Mouse (Mus musculus): ENCODE results near the gene Tcam1. TPM values are rescaled to one million over a fixed set of nuclear protein-coding genes. Genes with fewer than 3 reads are reported as not detected.

Gene Tcam1
- total and polyA plus RNA-seq, 2 experiments from 2014 or later: 0.23 to 0.38 TPM

DNA sequence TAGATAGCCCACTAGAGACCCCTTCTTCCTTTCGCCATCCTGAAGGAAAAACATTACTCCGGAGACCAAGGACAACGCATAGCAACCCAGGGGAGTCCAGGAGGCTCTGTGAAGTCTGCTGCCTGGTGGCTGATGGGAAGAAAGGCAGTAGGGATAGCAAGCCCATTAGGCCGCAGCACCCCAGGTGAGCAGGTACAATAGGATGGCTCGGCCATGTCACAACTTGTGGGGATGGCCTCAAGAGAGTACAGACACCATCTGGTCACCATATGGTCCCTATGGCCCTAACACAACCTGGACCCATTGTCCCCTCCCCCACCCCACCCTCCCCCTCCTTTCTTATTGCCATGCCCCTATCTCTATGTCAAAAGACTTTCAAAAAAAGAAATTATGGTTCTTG lies 8.6 kb upstream of the Tcam1 start:
- Histone ChIP-seq H3K9me3 (ENCODE audit: low read length) (no peaks in the 10 kb centered on the region), H3K9ac (no peak overlapping the region), H3K4me3 (ENCODE audit: low read depth, low read length) (no peak overlapping the region), H3K27me3 (ENCODE audit: insufficient read depth, low read length) (no peaks in the 10 kb centered on the region), H3K4me2 (ENCODE audit: low read depth) (no peak overlapping the region), H3K36me3 (ENCODE audit: insufficient read depth) (peaks cover 46% of the 10 kb centered on the region), H3K27ac (ENCODE audit: low read depth, low read length) (peak overlapping the region; percentile 21; the same call in 1 of the 2 replicates), H3K4me1 (ENCODE audit: insufficient read depth) (peaks cover 8% of the 10 kb centered on the region)
- WGBS: 80% methylated on average over 5 of the region's 5 CpGs
- no peak for TF ChIP-seq CTCF (IDR thresholded peaks at IDR 0.05; ENCODE audit: low read depth)
- ATAC-seq (no peak), DNase-seq (no peak)

DNA sequence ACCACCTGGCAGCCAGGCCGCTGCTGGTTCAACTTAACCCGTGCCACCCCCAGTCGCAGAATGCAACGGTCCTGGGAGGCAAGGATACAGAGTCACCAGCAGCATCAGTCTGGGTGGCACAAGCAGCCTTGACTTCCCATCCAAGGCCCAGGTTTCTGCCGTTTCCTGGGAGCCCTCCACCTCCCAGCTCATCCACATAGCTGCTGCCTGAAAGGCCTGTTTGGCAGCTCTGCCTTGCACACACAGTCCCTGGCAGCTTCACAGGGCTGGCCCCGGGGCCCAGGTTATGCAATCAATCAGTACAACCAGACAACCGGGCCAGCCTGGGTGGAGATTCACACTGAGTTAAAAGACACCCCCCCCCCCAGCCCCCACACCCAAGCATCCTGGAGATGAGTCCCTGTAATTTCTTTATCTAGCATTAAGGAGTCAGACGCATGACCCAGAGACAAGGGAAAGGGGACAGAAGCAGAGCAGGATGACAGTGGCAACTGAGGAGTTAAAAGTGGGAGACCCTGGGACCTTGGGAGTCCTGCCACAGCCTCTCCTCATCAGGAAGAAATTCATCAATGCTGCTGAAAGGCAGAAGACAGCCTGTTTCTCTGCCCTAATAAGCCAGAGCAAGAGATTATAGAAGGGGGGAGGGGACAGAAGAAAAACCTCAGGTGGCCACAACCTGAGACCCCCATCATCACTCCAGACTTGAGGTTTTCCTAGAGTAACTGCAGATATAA lies 8.0 kb upstream of the Tcam1 start:
- no peak for TF ChIP-seq CTCF (IDR thresholded peaks at IDR 0.05; ENCODE audit: low read depth)
- H3K27me3 ChIP-seq (ENCODE audit: insufficient read depth, low read length): no peaks in the 10 kb centered on the region
- no peak overlapping the region for H3K4me2 ChIP-seq (ENCODE audit: low read depth)
- peaks cover 40% of the 10 kb centered on the region for H3K36me3 ChIP-seq (ENCODE audit: insufficient read depth)
- peaks cover 8% of the 10 kb centered on the region for H3K4me1 ChIP-seq (ENCODE audit: insufficient read depth)
- no peak overlapping the region for H3K9ac ChIP-seq
- H3K4me3 ChIP-seq (ENCODE audit: low read depth, low read length): no peak overlapping the region
- WGBS: 68% methylated on average over 8 of the region's 8 CpGs
- no peak overlapping the region for H3K27ac ChIP-seq (ENCODE audit: low read depth, low read length)
- ATAC-seq: no peak
- H3K9me3 ChIP-seq (ENCODE audit: low read length): no peaks in the 10 kb centered on the region
- DNase-seq: no peak

- WGBS: 68% methylated on average over 3 of the region's 3 CpGs
- Histone ChIP-seq H3K27ac (ENCODE audit: low read depth, low read length) (no peak overlapping the region), H3K4me1 (ENCODE audit: insufficient read depth) (peaks cover 8% of the 10 kb centered on the region), H3K4me3 (ENCODE audit: low read depth, low read length) (no peak overlapping the region), H3K4me2 (ENCODE audit: low read depth) (no peak overlapping the region), H3K9me3 (ENCODE audit: low read length) (no peaks in the 10 kb centered on the region), H3K36me3 (ENCODE audit: insufficient read depth) (peaks cover 34% of the 10 kb centered on the region), H3K9ac (no peak overlapping the region), H3K27me3 (ENCODE audit: insufficient read depth, low read length) (no peaks in the 10 kb centered on the region)
- DNase-seq (no peak), ATAC-seq (no peak)
- no peak for TF ChIP-seq CTCF (IDR thresholded peaks at IDR 0.05; ENCODE audit: low read depth)
Measured at GRCm38 (mm10) chr11:106269060-106269431, 7.4 kb upstream of the Tcam1 start.

- ATAC-seq (no peak), DNase-seq (no peak)
- Histone ChIP-seq H3K4me2 (ENCODE audit: low read depth) (peak overlapping the region; percentile 75), H3K4me1 (ENCODE audit: insufficient read depth) (peaks cover 13% of the 10 kb centered on the region), H3K9me3 (ENCODE audit: low read length) (no peaks in the 10 kb centered on the region), H3K9ac (peak overlapping the region; percentile 81), H3K27me3 (ENCODE audit: insufficient read depth, low read length) (no peaks in the 10 kb centered on the region), H3K36me3 (ENCODE audit: insufficient read depth) (peaks cover 12% of the 10 kb centered on the region; the same call in 1 of the 2 replicates), H3K4me3 (ENCODE audit: low read depth, low read length) (peak overlapping the region; percentile 93), H3K27ac (ENCODE audit: low read depth, low read length) (peak overlapping the region; percentile 87; the same call in 1 of the 2 replicates)
- TF ChIP-seq CTCF (IDR thresholded peaks at IDR 0.05; ENCODE audit: low read depth): peak; percentile 21
- WGBS: 36% methylated on average over 5 of the region's 5 CpGs
Measured at GRCm38 (mm10) chr11:106271131-106271793, 5.2 kb upstream of the Tcam1 start.

GRCm38 (mm10) chr11:106271794-106272643 lies 4.5 kb upstream of the Tcam1 start:
- Histone ChIP-seq H3K36me3 (ENCODE audit: insufficient read depth) (0 out of 2 replicates have a peak, but pooled peaks cover 4% of the 10 kb centered on the region), H3K4me1 (ENCODE audit: insufficient read depth) (peaks cover 13% of the 10 kb centered on the region), H3K4me3 (ENCODE audit: low read depth, low read length) (peak overlapping the region; percentile 93), H3K4me2 (ENCODE audit: low read depth) (peak overlapping the region; percentile 75), H3K27me3 (ENCODE audit: insufficient read depth, low read length) (no peaks in the 10 kb centered on the region), H3K9me3 (ENCODE audit: low read length) (no peaks in the 10 kb centered on the region), H3K9ac (peak overlapping the region; percentile 81), H3K27ac (ENCODE audit: low read depth, low read length) (peak overlapping the region; percentile 87)
- peak; percentile 47 for DNase-seq
- peak; percentile 1 for ATAC-seq
- no peak for TF ChIP-seq CTCF (IDR thresholded peaks at IDR 0.05; ENCODE audit: low read depth)
- 2% methylated on average over 35 of the region's 41 CpGs for WGBS

DNA sequence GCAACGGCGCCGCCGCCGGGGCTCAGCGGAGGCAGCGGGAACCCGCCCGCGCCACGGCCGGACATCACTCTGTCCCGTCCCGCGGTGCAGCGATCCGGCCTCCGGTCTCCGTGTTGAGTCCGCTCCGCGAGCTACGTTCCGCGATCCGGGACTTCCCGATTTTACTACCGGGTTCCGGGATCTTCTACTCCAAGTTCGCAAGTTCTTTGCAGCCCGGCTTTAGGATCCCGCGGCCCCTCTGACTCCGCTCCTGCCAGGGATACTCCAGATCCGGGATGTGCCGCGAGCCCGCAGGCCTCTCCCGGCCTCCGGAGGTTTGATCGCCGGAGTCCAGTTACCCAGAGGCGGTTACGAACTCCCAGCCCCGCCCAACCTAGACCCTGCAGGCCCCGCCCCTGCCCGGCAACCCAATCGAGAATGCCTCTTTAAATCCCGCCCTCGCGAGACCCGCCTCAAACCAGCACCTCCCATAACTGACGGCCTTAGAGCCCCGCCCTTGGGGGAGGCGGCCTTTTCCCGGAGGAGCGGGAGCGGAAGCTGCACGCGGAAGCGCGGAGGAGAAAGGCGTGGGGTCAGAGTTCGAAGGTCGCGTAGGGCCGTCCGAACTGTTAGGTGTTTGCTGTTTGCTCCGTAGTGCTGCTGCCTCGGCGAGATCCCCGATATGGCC lies 3.7 kb upstream of the Tcam1 start, which contains the start of gene Smarcd2:
Gene Smarcd2, minus strand, starts transcription at position 329 of the 667 bp plus-strand sequence.
- no peaks in the 10 kb centered on the region for H3K36me3 ChIP-seq (ENCODE audit: insufficient read depth)
- peak within 1 kb of the TSS; percentile 87 for H3K27ac ChIP-seq (ENCODE audit: low read depth, low read length)
- under 1% methylated on average over 61 of the region's 72 CpGs for whole genome bisulfite sequencing
- DNase-seq (peak; percentile 98), ATAC-seq (peak; percentile 94)
- peak within 1 kb of the TSS; percentile 81 for H3K9ac ChIP-seq
- TF ChIP-seq CTCF (IDR thresholded peaks at IDR 0.05; ENCODE audit: low read depth): no peak
- H3K4me1 ChIP-seq (ENCODE audit: insufficient read depth): peaks cover 13% of the 10 kb centered on the region
- peak within 1 kb of the TSS; percentile 75 for H3K4me2 ChIP-seq (ENCODE audit: low read depth)
- peak within 1 kb of the TSS; percentile 93 for H3K4me3 ChIP-seq (ENCODE audit: low read depth, low read length)
- H3K27me3 ChIP-seq (ENCODE audit: insufficient read depth, low read length): no peaks in the 10 kb centered on the region
- H3K9me3 ChIP-seq (ENCODE audit: low read length): no peaks in the 10 kb centered on the region

All from forebrain, postnatal 0 days (tissue).